13 mouse cellular contexts compared by ENCODE assay signal in genomic region chr8:128268010-128268409, GRCm38 (mm10).
DNase-seq lines count a peak whose midpoint lies in the region; ATAC-seq and TF ChIP-seq lines count a peak whose summit lies in the region.
"Had no signal": no experiment of that assay in that cellular context is flagged by ENCODE, and none has a peak within 500 bp of the region (broad histone marks: within the 10 kb centered on the region; RNA-seq: fewer than 3 reads in every experiment).

No protein-coding gene starts in this region.

- WGBS in kidney, embryonic 14.5 days: 66% methylated on average over 3 of the region's 3 CpGs
- WGBS in embryonic facial prominence, embryonic 10.5 days: 70% methylated on average over 3 of the region's 3 CpGs

- no peak overlapping the region for H3K4me3 ChIP-seq in kidney, embryonic 14.5 days (ENCODE audit: low read length)
- H3K4me3 ChIP-seq in CH12.LX (replicated peaks in 1 of 3; ENCODE audit: low read depth in 2 of 3, low read length in 2 of 3, poor library complexity in 1 of 3): no peak overlapping the region
- H3K4me3 ChIP-seq in embryonic facial prominence, embryonic 10.5 days: no peak overlapping the region
- H3K4me3 ChIP-seq: forebrain, embryonic 13.5 days; limb, embryonic 12.5 days; midbrain, embryonic 12.5 days; neural tube, embryonic 15.5 days had no signal

- no peak overlapping the region for H3K4me2 ChIP-seq in kidney, embryonic 14.5 days (replicated peaks; ENCODE audit: low read depth, low read length)
- H3K4me2 ChIP-seq in CH12.LX (ENCODE audit: insufficient read depth, low read depth, poor library complexity, severe bottlenecking): no peak overlapping the region
- H3K4me2 ChIP-seq: forebrain, embryonic 13.5 days; limb, embryonic 12.5 days; midbrain, embryonic 12.5 days; neural tube, embryonic 15.5 days had no signal

- TF ChIP-seq EP300 in CH12.LX (IDR thresholded peaks at IDR 0.05; ENCODE audit: low read length): no peak

- H3K27me3 ChIP-seq in kidney, embryonic 14.5 days (ENCODE audit: control insufficient read depth, insufficient read depth, low read length): no peaks in the 10 kb centered on the region
- H3K27me3 ChIP-seq in CH12.LX (replicated peaks): no peaks in the 10 kb centered on the region
- no peaks in the 10 kb centered on the region for H3K27me3 ChIP-seq in embryonic facial prominence, embryonic 10.5 days (replicated peaks; ENCODE audit: low read depth, poor library complexity, severe bottlenecking)
- H3K27me3 ChIP-seq: forebrain, embryonic 13.5 days; limb, embryonic 12.5 days; midbrain, embryonic 12.5 days; neural tube, embryonic 15.5 days had no signal

- intact Hi-C loops in gastrocnemius, postnatal 36 days (cut with DNase I): no loop called here

- no peak for TF ChIP-seq POLR2A in CH12.LX (IDR thresholded peaks at IDR 0.05; ENCODE audit: low read depth, low read length)

- in situ Hi-C loops in CH12.LX (cut with MboI; ENCODE audit: low pct_ligation_motif_present, low pct_unique_long_range_greater_than_20kb, low sequenced_read_pairs): no loop called here

- H3K79me2 ChIP-seq in CH12.LX (replicated peaks; ENCODE audit: control insufficient read depth, extremely low read depth, insufficient read depth, poor library complexity, severe bottlenecking): no peaks in the 10 kb centered on the region

- no peak for TF ChIP-seq RAD21 in CH12.LX (IDR thresholded peaks at IDR 0.05; ENCODE audit: low read depth, low read length)

- H3K36me3 ChIP-seq in kidney, embryonic 14.5 days (ENCODE audit: control insufficient read depth, insufficient read depth, low read length): no peaks in the 10 kb centered on the region
- H3K36me3 ChIP-seq in CH12.LX (replicated peaks in 1 of 2; ENCODE audit: control insufficient read depth in 1 of 2, insufficient read depth in 1 of 2, low read length in 1 of 2): no peaks in the 10 kb centered on the region
- no peaks in the 10 kb centered on the region for H3K36me3 ChIP-seq in embryonic facial prominence, embryonic 10.5 days (replicated peaks)
- H3K36me3 ChIP-seq: G1E; limb, embryonic 12.5 days; midbrain, embryonic 12.5 days; neural tube, embryonic 15.5 days had no signal

- H3K4me1 ChIP-seq in kidney, embryonic 14.5 days (ENCODE audit: control insufficient read depth, insufficient read depth, low read length): peaks cover 29% of the 10 kb centered on the region
- H3K4me1 ChIP-seq in CH12.LX (ENCODE audit: control insufficient read depth in 1 of 2, insufficient read depth in 2 of 2): peaks cover 3 to 36% of the 10 kb centered on the region in 2 experiments; a peak in 3 of 4 replicates
- H3K4me1 ChIP-seq in embryonic facial prominence, embryonic 10.5 days: peaks cover 47% of the 10 kb centered on the region

- no peak for TF ChIP-seq CTCF in CH12.LX (conservative IDR thresholded peaks at IDR 0.05 in 1 of 2, IDR thresholded peaks at IDR 0.05 in 1 of 2; ENCODE audit: low read depth in 2 of 2, low read length in 2 of 2)

- dilution Hi-C loops in CH12.LX (cut with MboI; ENCODE audit: extremely low pct_ligation_motif_present, extremely low pct_unique_long_range_greater_than_20kb, low sequenced_read_pairs): no loop called here

- no peak for ATAC-seq in kidney, embryonic 14.5 days (ENCODE audit: low FRiP score, low TSS enrichment)
- ATAC-seq: forebrain, embryonic 13.5 days had no signal

- no peaks in the 10 kb centered on the region for H3K9me3 ChIP-seq in kidney, embryonic 14.5 days (ENCODE audit: control insufficient read depth, low read length)
- H3K9me3 ChIP-seq in CH12.LX (replicated peaks; ENCODE audit: low read length): no peaks in the 10 kb centered on the region
- no peaks in the 10 kb centered on the region for H3K9me3 ChIP-seq in embryonic facial prominence, embryonic 10.5 days
- H3K9me3 ChIP-seq: forebrain, embryonic 13.5 days; G1E; limb, embryonic 12.5 days; midbrain, embryonic 12.5 days; neural tube, embryonic 15.5 days had no signal

- no peak overlapping the region for H3K9ac ChIP-seq in kidney, embryonic 14.5 days (ENCODE audit: low read depth, low read length)
- H3K9ac ChIP-seq in CH12.LX (ENCODE audit: insufficient read depth, low read depth): no peak overlapping the region
- H3K9ac ChIP-seq: forebrain, embryonic 13.5 days; limb, embryonic 12.5 days; midbrain, embryonic 12.5 days; neural tube, embryonic 15.5 days had no signal

- no peak for DNase-seq in kidney, adult 18-20 months
- no peak for DNase-seq in CH12.LX (ENCODE audit: extremely low read depth)
- no peak for DNase-seq in embryonic facial prominence, embryonic 10.5 days (ENCODE audit: low spot score)
- DNase-seq in lung, postnatal 25 days (ENCODE audit: low spot score): peak; percentile 17
- DNase-seq in thymus, postnatal 4 days: no peak
- no peak for DNase-seq in gastrocnemius, postnatal 36 days
- DNase-seq: right cerebral cortex, postnatal 25 days had no signal

- H3K27ac ChIP-seq in kidney, embryonic 14.5 days (ENCODE audit: low read depth, low read length): peak overlapping the region; percentile 42; the same call in 1 of the 2 replicates
- no peak overlapping the region for H3K27ac ChIP-seq in CH12.LX (ENCODE audit: insufficient read depth, low read depth)
- H3K27ac ChIP-seq in embryonic facial prominence, embryonic 10.5 days (replicated peaks): 0 out of 2 replicates have a peak overlapping the region, but pooled peaks have one; percentile 36
- H3K27ac ChIP-seq: forebrain, embryonic 13.5 days; limb, embryonic 12.5 days; midbrain, embryonic 12.5 days had no signal

TF ChIP-seq in CH12.LX, 34 proteins besides CTCF, POLR2A, EP300 and RAD21:
- no peak for TF ChIP-seq GABPA (IDR thresholded peaks at IDR 0.05; ENCODE audit: insufficient replicate concordance, low read depth, low read length)
- TF ChIP-seq ELF1 (IDR thresholded peaks at IDR 0.05; ENCODE audit: low read depth, low read length): 0 out of 2 replicates have a peak, but pooled peaks have one; percentile 43
